Mouse (Mus musculus): ENCODE data around the gene Nags. TPM values are rescaled to one million over a fixed set of nuclear protein-coding genes. Genes with fewer than 3 reads are reported as not detected.

Gene Nags
- polyA plus RNA-seq, 1 experiment = not detected

DNA sequence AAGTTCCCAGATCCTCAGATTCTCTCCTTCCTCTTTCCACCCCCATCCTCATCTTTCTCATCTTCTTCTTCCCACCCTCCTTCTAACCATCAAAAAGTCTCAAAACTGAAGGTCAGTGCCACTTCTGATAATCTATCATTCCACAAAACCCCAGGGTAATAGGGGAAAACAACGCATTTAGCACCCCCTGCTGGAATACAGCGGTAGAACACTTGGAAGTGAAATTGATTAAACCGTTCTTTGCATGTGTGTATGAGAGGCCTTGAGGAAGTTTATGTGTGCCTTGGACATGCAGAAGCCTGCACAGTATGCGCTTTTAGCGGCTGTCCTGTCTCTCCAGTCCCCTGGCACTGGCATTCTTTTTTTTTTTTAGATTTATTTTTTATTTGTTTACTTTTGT, 4.8 kb upstream of the Nags start:
- TF ChIP-seq TCF3 (IDR thresholded peaks at IDR 0.05; ENCODE audit: insufficient read length, low read depth) (no peak), POLR2AphosphoS2 (IDR thresholded peaks at IDR 0.05; ENCODE audit: insufficient read length, low read depth) (no peak), MAX (IDR thresholded peaks at IDR 0.05; ENCODE audit: low read depth) (no peak), MYOD1 (IDR thresholded peaks at IDR 0.05; ENCODE audit: control insufficient read depth in 1 of 3, insufficient read length in 2 of 3, low read depth in 2 of 3) (no peak), USF1 (IDR thresholded peaks at IDR 0.05; ENCODE audit: low read depth) (no peak), TCF12 (IDR thresholded peaks at IDR 0.05; ENCODE audit: insufficient read depth, poor library complexity, severe bottlenecking) (no peak), E2F4 (IDR thresholded peaks at IDR 0.05; ENCODE audit: insufficient read depth) (no peak)
- Histone ChIP-seq H3K27me3 (ENCODE audit: control insufficient read depth, insufficient read depth, insufficient read length) (peaks cover 5% of the 10 kb centered on the region), H3K4me2 (ENCODE audit: low read depth) (no peak overlapping the region)

GRCm38 (mm10) chr11:102142355-102142754, 3.0 kb upstream of the Nags start:
- Histone ChIP-seq H3K27me3 (ENCODE audit: control insufficient read depth, insufficient read depth, insufficient read length) (peaks cover 24% of the 10 kb centered on the region), H3K79me2 (ENCODE audit: control insufficient read depth, insufficient read depth) (no peaks in the 10 kb centered on the region), H3K4me3 (no peak overlapping the region), H3K36me3 (ENCODE audit: control insufficient read depth, insufficient read depth) (no peaks in the 10 kb centered on the region), H3ac (ENCODE audit: control insufficient read depth, insufficient read length) (no peak overlapping the region), H3K4me2 (ENCODE audit: low read depth) (no peak overlapping the region)
- TF ChIP-seq TCF3 (IDR thresholded peaks at IDR 0.05; ENCODE audit: insufficient read length, low read depth) = no peak
- TF ChIP-seq REST (IDR thresholded peaks at IDR 0.05; ENCODE audit: insufficient read depth, insufficient read length) = no peak
- TF ChIP-seq MYOD1 (IDR thresholded peaks at IDR 0.05; ENCODE audit: control insufficient read depth in 1 of 3, insufficient read length in 2 of 3, low read depth in 2 of 3) = no peak
- TF ChIP-seq POLR2AphosphoS2 (IDR thresholded peaks at IDR 0.05; ENCODE audit: insufficient read length, low read depth) = no peak
- TF ChIP-seq SRF (IDR thresholded peaks at IDR 0.05; ENCODE audit: control insufficient read depth, insufficient read length, low read depth) = no peak
- no peak for TF ChIP-seq MYOG (IDR thresholded peaks at IDR 0.05; ENCODE audit: control insufficient read depth in 1 of 3, insufficient read depth in 1 of 3, insufficient read length in 2 of 3, low read depth in 2 of 3)
- no peak for TF ChIP-seq E2F4 (IDR thresholded peaks at IDR 0.05; ENCODE audit: insufficient read depth)
- TF ChIP-seq TCF12 (IDR thresholded peaks at IDR 0.05; ENCODE audit: insufficient read depth, poor library complexity, severe bottlenecking) = no peak
- no peak for TF ChIP-seq CEBPB (IDR thresholded peaks at IDR 0.05; ENCODE audit: insufficient read depth, poor library complexity, severe bottlenecking)
- TF ChIP-seq MAX (IDR thresholded peaks at IDR 0.05; ENCODE audit: low read depth) = no peak
- no peak for TF ChIP-seq USF1 (IDR thresholded peaks at IDR 0.05; ENCODE audit: low read depth)
- TF ChIP-seq POLR2A (IDR thresholded peaks at IDR 0.05; ENCODE audit: insufficient read length, low read depth) = no peak

More for the DNA sequence above, 4.8 kb upstream of the Nags start:
- Histone ChIP-seq H3K79me2 (ENCODE audit: control insufficient read depth, insufficient read depth) (no peaks in the 10 kb centered on the region), H3ac (ENCODE audit: control insufficient read depth, insufficient read length) (no peak overlapping the region), H3K36me3 (ENCODE audit: control insufficient read depth, insufficient read depth) (no peaks in the 10 kb centered on the region), H3K4me3 (no peak overlapping the region)

- Histone ChIP-seq H3K27me3 (ENCODE audit: control insufficient read depth, insufficient read depth, insufficient read length) (peaks cover 30% of the 10 kb centered on the region), H3K4me3 (no peak overlapping the region)
- no peak for TF ChIP-seq TCF12 (IDR thresholded peaks at IDR 0.05; ENCODE audit: insufficient read depth, poor library complexity, severe bottlenecking)
- TF ChIP-seq POLR2AphosphoS2 (IDR thresholded peaks at IDR 0.05; ENCODE audit: insufficient read length, low read depth) = no peak
- TF ChIP-seq SRF (IDR thresholded peaks at IDR 0.05; ENCODE audit: control insufficient read depth, insufficient read length, low read depth) = no peak
- TF ChIP-seq MYOD1 (IDR thresholded peaks at IDR 0.05; ENCODE audit: control insufficient read depth in 1 of 3, insufficient read length in 2 of 3, low read depth in 2 of 3) = no peak
- TF ChIP-seq TCF3 (IDR thresholded peaks at IDR 0.05; ENCODE audit: insufficient read length, low read depth) = no peak
- no peak for TF ChIP-seq MYOG (IDR thresholded peaks at IDR 0.05; ENCODE audit: control insufficient read depth in 1 of 3, insufficient read depth in 1 of 3, insufficient read length in 2 of 3, low read depth in 2 of 3)
- TF ChIP-seq REST (IDR thresholded peaks at IDR 0.05; ENCODE audit: insufficient read depth, insufficient read length) = no peak
- no peak for TF ChIP-seq MAX (IDR thresholded peaks at IDR 0.05; ENCODE audit: low read depth)
- TF ChIP-seq USF1 (IDR thresholded peaks at IDR 0.05; ENCODE audit: low read depth) = no peak
- no peak for TF ChIP-seq CEBPB (IDR thresholded peaks at IDR 0.05; ENCODE audit: insufficient read depth, poor library complexity, severe bottlenecking)
Observed at GRCm38 (mm10) chr11:102144957-102145470, 299 bp upstream of the Nags start.

GRCm38 (mm10) chr11:102146005-102146404, 692 bp downstream of the Nags start:
- no peak for TF ChIP-seq SRF (IDR thresholded peaks at IDR 0.05; ENCODE audit: control insufficient read depth, insufficient read length, low read depth)
- no peak for TF ChIP-seq TCF3 (IDR thresholded peaks at IDR 0.05; ENCODE audit: insufficient read length, low read depth)
- no peak for TF ChIP-seq MYOG (IDR thresholded peaks at IDR 0.05; ENCODE audit: control insufficient read depth in 1 of 3, insufficient read depth in 1 of 3, insufficient read length in 2 of 3, low read depth in 2 of 3)
- no peak for TF ChIP-seq CEBPB (IDR thresholded peaks at IDR 0.05; ENCODE audit: insufficient read depth, poor library complexity, severe bottlenecking)
- no peak for TF ChIP-seq TCF12 (IDR thresholded peaks at IDR 0.05; ENCODE audit: insufficient read depth, poor library complexity, severe bottlenecking)
- peaks cover 30% of the 10 kb centered on the region for H3K27me3 ChIP-seq (ENCODE audit: control insufficient read depth, insufficient read depth, insufficient read length)
- H3K4me3 ChIP-seq = no peak overlapping the region

More at GRCm38 (mm10) chr11:102144957-102145470, 299 bp upstream of the Nags start:
- no peak overlapping the region for H3K4me2 ChIP-seq (ENCODE audit: low read depth)
- no peaks in the 10 kb centered on the region for H3K79me2 ChIP-seq (ENCODE audit: control insufficient read depth, insufficient read depth)
- H3ac ChIP-seq (ENCODE audit: control insufficient read depth, insufficient read length) = no peak overlapping the region
- H3K36me3 ChIP-seq (ENCODE audit: control insufficient read depth, insufficient read depth) = no peaks in the 10 kb centered on the region

DNA sequence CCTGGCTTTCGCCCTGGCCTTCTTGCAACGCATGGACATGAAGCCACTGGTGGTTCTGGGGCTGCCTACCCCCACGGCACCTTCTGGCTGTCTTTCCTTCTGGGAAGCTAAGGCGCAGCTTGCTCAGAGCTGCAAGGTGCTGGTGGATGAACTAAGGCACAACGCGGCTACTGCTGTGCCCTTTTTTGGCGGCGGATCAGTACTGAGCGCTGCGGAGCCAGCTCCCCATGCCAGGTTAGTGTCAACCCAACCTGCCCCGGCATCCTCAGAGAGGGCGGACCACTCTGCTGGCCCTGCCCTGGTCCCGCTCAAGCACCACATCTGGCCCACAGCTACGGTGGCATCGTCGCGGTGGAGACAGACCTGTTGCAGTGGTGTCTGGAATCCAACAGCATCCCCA, 1.2 kb downstream of the Nags start:
- Histone ChIP-seq H3K27me3 (ENCODE audit: control insufficient read depth, insufficient read depth, insufficient read length) (peaks cover 30% of the 10 kb centered on the region), H3K4me2 (ENCODE audit: low read depth) (no peak overlapping the region), H3K4me3 (no peak overlapping the region)

More at GRCm38 (mm10) chr11:102146005-102146404, 692 bp downstream of the Nags start:
- H3K36me3 ChIP-seq (ENCODE audit: control insufficient read depth, insufficient read depth) = no peaks in the 10 kb centered on the region
- no peaks in the 10 kb centered on the region for H3K79me2 ChIP-seq (ENCODE audit: control insufficient read depth, insufficient read depth)
- no peak overlapping the region for H3ac ChIP-seq (ENCODE audit: control insufficient read depth, insufficient read length)
- no peak overlapping the region for H3K4me2 ChIP-seq (ENCODE audit: low read depth)

More for the DNA sequence above, 1.2 kb downstream of the Nags start:
- TF ChIP-seq E2F4 (IDR thresholded peaks at IDR 0.05; ENCODE audit: insufficient read depth) (no peak), SRF (IDR thresholded peaks at IDR 0.05; ENCODE audit: control insufficient read depth, insufficient read length, low read depth) (no peak), CEBPB (IDR thresholded peaks at IDR 0.05; ENCODE audit: insufficient read depth, poor library complexity, severe bottlenecking) (no peak), MYOG (IDR thresholded peaks at IDR 0.05; ENCODE audit: control insufficient read depth in 1 of 3, insufficient read depth in 1 of 3, insufficient read length in 2 of 3, low read depth in 2 of 3) (no peak), MAX (IDR thresholded peaks at IDR 0.05; ENCODE audit: low read depth) (no peak), TCF3 (IDR thresholded peaks at IDR 0.05; ENCODE audit: insufficient read length, low read depth) (no peak), USF1 (IDR thresholded peaks at IDR 0.05; ENCODE audit: low read depth) (no peak), POLR2A (IDR thresholded peaks at IDR 0.05; ENCODE audit: insufficient read length, low read depth) (no peak), MYOD1 (IDR thresholded peaks at IDR 0.05; ENCODE audit: control insufficient read depth in 1 of 3, insufficient read length in 2 of 3, low read depth in 2 of 3) (no peak)
- Histone ChIP-seq H3ac (ENCODE audit: control insufficient read depth, insufficient read length) (no peak overlapping the region), H3K36me3 (ENCODE audit: control insufficient read depth, insufficient read depth) (no peaks in the 10 kb centered on the region), H3K79me2 (ENCODE audit: control insufficient read depth, insufficient read depth) (no peaks in the 10 kb centered on the region)

All from myocyte (in vitro differentiated cells).